Mouse (Mus musculus) lung, postnatal 10 days (tissue): ENCODE results near the gene Kif1a.

Experiments
- DNase-seq: peaks from one replicate; pipeline ENCODE4 v3.0.0; 2021

Gene Kif1a

GRCm38 (mm10) chr1:93101571-93102061 lies at the start of gene Kif1a:
TSS of gene Kif1a (minus strand) at chr1:93101951.
- DNase-seq: peak; percentile 34

GRCm38 (mm10) chr1:93150907-93151661 lies 49.3 kb upstream of the Kif1a start:
- DNase-seq: no peak

- DNase-seq: no peak
Measured at GRCm38 (mm10) chr1:93144176-93144575, 42.4 kb upstream of the Kif1a start.

- no peak for DNase-seq
Measured at GRCm38 (mm10) chr1:93142871-93143270, 41.1 kb upstream of the Kif1a start.

- no peak for DNase-seq
Measured at GRCm38 (mm10) chr1:93139713-93140112, 38.0 kb upstream of the Kif1a start.

- DNase-seq: no peak
Measured at GRCm38 (mm10) chr1:93138534-93138933, 36.8 kb upstream of the Kif1a start.

GRCm38 (mm10) chr1:93135036-93135526 lies 33.3 kb upstream of the Kif1a start, which contains the start of gene Agxt:
TSS of gene Agxt (plus strand) at chr1:93135240.
- no peak for DNase-seq

- peak; percentile 38 for DNase-seq
Measured at GRCm38 (mm10) chr1:93132676-93133075, 30.9 kb upstream of the Kif1a start.

GRCm38 (mm10) chr1:93130242-93130983 lies 28.7 kb upstream of the Kif1a start:
- peak; percentile 66 for DNase-seq

GRCm38 (mm10) chr1:93128710-93129349 lies 27.1 kb upstream of the Kif1a start:
- peak; percentile 78 for DNase-seq

- DNase-seq: no peak
Measured at GRCm38 (mm10) chr1:93128209-93128608, 26.5 kb upstream of the Kif1a start.

GRCm38 (mm10) chr1:93125256-93125655 lies 23.5 kb upstream of the Kif1a start:
- DNase-seq: peak; percentile 48

- no peak for DNase-seq
Measured at GRCm38 (mm10) chr1:93124066-93124465, 22.3 kb upstream of the Kif1a start.

- DNase-seq: no peak
Measured at GRCm38 (mm10) chr1:93123179-93123854, 21.6 kb upstream of the Kif1a start.

- no peak for DNase-seq
Measured at GRCm38 (mm10) chr1:93118816-93119215, 17.1 kb upstream of the Kif1a start.

GRCm38 (mm10) chr1:93115471-93115870 lies 13.7 kb upstream of the Kif1a start:
- DNase-seq: no peak

GRCm38 (mm10) chr1:93114713-93115463 lies 13.1 kb upstream of the Kif1a start:
- peak; percentile 81 for DNase-seq

- no peak for DNase-seq
Measured at GRCm38 (mm10) chr1:93102700-93103099, 949 bp upstream of the Kif1a start.

GRCm38 (mm10) chr1:93100576-93101491 lies 917 bp downstream of the Kif1a start:
- DNase-seq: peak; percentile 21

GRCm38 (mm10) chr1:93100243-93100575 lies 1.5 kb downstream of the Kif1a start:
- DNase-seq: peak; percentile 16

- no peak for DNase-seq
Measured at GRCm38 (mm10) chr1:93098956-93099355, 2.8 kb downstream of the Kif1a start.
